Mouse (Mus musculus) neural tube, embryonic 13.5 days (tissue): ENCODE measurements at regions not wholly inside any gene's neighbourhood (a gene's known extent, or its start where the extent isn't known, plus 50 kb on each side); places are given as distances from the start of the nearest gene placed in this dataset.

ENCODE experiments used
- ATAC-seq: fragments of 200-750 bp; cut with Nextera tagmentation; 2 replicates; pipeline ENCODE4 v1.8.0; 2017; ENCODE audit warnings: low read depth, mild to moderate bottlenecking, moderate TSS enrichment, moderate library complexity
- H3K27ac ChIP-seq: fragments of 300-500 bp; sonication (generic); replicated peaks from 2 replicates; pipeline ENCODE4 v1.5.1; 2015; ENCODE audit warnings: moderate library complexity, mild to moderate bottlenecking, inconsistent platforms
- H3K27me3 ChIP-seq: fragments of 300-500 bp; sonication (generic); 2 replicates; pipeline ENCODE4 v1.6.1; 2015; ENCODE audit warnings: mild to moderate bottlenecking, inconsistent platforms
- H3K36me3 ChIP-seq: fragments of 300-500 bp; sonication (generic); 2 replicates; pipeline ENCODE4 v1.6.1; 2015; ENCODE audit warnings: mild to moderate bottlenecking, inconsistent platforms
- H3K4me1 ChIP-seq: fragments of 300-500 bp; sonication (generic); replicated peaks from 2 replicates; pipeline ENCODE4 v1.6.1; 2015; ENCODE audit warnings: inconsistent platforms
- H3K4me2 ChIP-seq: fragments of 300-500 bp; sonication (generic); 2 replicates; pipeline ENCODE4 v1.6.1; 2015; ENCODE audit warnings: inconsistent platforms, mild to moderate bottlenecking, moderate library complexity
- H3K4me3 ChIP-seq: fragments of 300-500 bp; sonication (generic); 2 replicates; pipeline ENCODE4 v1.5.1; 2015; ENCODE audit warnings: mild to moderate bottlenecking, inconsistent platforms
- H3K9ac ChIP-seq: fragments of 300-500 bp; sonication (generic); 2 replicates; pipeline ENCODE4 v1.6.1; 2015; ENCODE audit warnings: moderate library complexity, mild to moderate bottlenecking, inconsistent platforms
- H3K9me3 ChIP-seq: fragments of 300-500 bp; sonication (generic); 2 replicates; pipeline ENCODE4 v1.6.1; 2016; ENCODE audit warnings: inconsistent platforms
- WGBS: fragments of 180-500 bp; shearing (Covaris S2); methylation state at CpG from one replicate; pipeline ENCODE4 v1.1.7; 2015; 5-methylcytosine and 5-hydroxymethylcytosine counted together

GRCm38 (mm10) chr2:161470844-161471243 is 362.0 kb upstream of the Chd6 start:
- WGBS = 82% methylated on average over 5 of the region's 5 CpGs
- no peak for ATAC-seq
- H3K4me1 ChIP-seq = no peaks in the 10 kb centered on the region
- no peak overlapping the region for H3K4me3 ChIP-seq
- H3K36me3 ChIP-seq = no peaks in the 10 kb centered on the region
- no peaks in the 10 kb centered on the region for H3K27me3 ChIP-seq
- no peak overlapping the region for H3K4me2 ChIP-seq
- no peaks in the 10 kb centered on the region for H3K9me3 ChIP-seq
- H3K9ac ChIP-seq = no peak overlapping the region
- H3K27ac ChIP-seq = no peak overlapping the region

- H3K9ac ChIP-seq = no peak overlapping the region
- H3K27ac ChIP-seq = no peak overlapping the region
- H3K4me2 ChIP-seq = no peak overlapping the region
- no peaks in the 10 kb centered on the region for H3K9me3 ChIP-seq
- H3K27me3 ChIP-seq = no peaks in the 10 kb centered on the region
- 0 out of 2 replicates have a peak, but pooled peaks have one; percentile 75 for ATAC-seq
- no peaks in the 10 kb centered on the region for H3K36me3 ChIP-seq
- H3K4me3 ChIP-seq = no peak overlapping the region
- 38% methylated on average over 2 of the region's 2 CpGs for WGBS
- H3K4me1 ChIP-seq = no peaks in the 10 kb centered on the region
These were observed 361.1 kb upstream of the Chd6 start for GRCm38 (mm10) chr2:161470025-161470424.

DNA sequence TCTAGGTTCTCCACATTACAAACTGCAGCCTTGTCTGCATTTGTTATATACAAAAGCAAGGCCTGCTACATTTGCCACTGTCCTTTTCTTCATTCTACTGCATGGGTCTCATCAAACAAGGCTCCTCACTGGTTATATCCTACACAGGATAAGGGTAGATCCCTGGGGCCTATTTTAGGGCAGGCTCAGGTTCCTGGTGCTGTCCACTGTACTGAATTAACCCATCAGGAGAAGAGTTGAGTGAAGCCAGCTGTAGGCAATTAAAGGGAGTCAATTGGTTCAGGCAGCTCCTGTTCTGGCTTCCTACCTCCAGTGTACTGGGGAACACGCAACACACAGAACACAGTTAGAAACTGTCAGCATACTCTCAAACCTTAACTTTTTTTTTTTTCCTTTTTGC is 358.2 kb upstream of the Chd6 start:
- Histone ChIP-seq H3K36me3 (no peaks in the 10 kb centered on the region), H3K4me3 (no peak overlapping the region), H3K27me3 (no peaks in the 10 kb centered on the region), H3K9me3 (no peaks in the 10 kb centered on the region), H3K27ac (no peak overlapping the region), H3K4me1 (no peaks in the 10 kb centered on the region), H3K4me2 (no peak overlapping the region), H3K9ac (no peak overlapping the region)
- no peak for ATAC-seq
- WGBS = 72% methylated on average over 1 of the region's 1 CpGs

GRCm38 (mm10) chr2:161460600-161460999 is 351.7 kb upstream of the Chd6 start:
- Histone ChIP-seq H3K9ac (no peak overlapping the region), H3K4me2 (no peak overlapping the region), H3K4me3 (no peak overlapping the region), H3K27me3 (no peaks in the 10 kb centered on the region), H3K36me3 (no peaks in the 10 kb centered on the region), H3K9me3 (no peaks in the 10 kb centered on the region), H3K27ac (no peak overlapping the region), H3K4me1 (no peaks in the 10 kb centered on the region)
- 87% methylated on average over 4 of the region's 4 CpGs for WGBS
- no peak for ATAC-seq

- no peaks in the 10 kb centered on the region for H3K27me3 ChIP-seq
- no peak overlapping the region for H3K4me3 ChIP-seq
- H3K4me1 ChIP-seq = no peaks in the 10 kb centered on the region
- no peaks in the 10 kb centered on the region for H3K9me3 ChIP-seq
- ATAC-seq = no peak
- WGBS = 58% methylated on average over 6 of the region's 6 CpGs
- no peaks in the 10 kb centered on the region for H3K36me3 ChIP-seq
- H3K4me2 ChIP-seq = no peak overlapping the region
- H3K9ac ChIP-seq = no peak overlapping the region
- no peak overlapping the region for H3K27ac ChIP-seq
These were observed 345.6 kb upstream of the Chd6 start for GRCm38 (mm10) chr2:161454466-161454865.

DNA sequence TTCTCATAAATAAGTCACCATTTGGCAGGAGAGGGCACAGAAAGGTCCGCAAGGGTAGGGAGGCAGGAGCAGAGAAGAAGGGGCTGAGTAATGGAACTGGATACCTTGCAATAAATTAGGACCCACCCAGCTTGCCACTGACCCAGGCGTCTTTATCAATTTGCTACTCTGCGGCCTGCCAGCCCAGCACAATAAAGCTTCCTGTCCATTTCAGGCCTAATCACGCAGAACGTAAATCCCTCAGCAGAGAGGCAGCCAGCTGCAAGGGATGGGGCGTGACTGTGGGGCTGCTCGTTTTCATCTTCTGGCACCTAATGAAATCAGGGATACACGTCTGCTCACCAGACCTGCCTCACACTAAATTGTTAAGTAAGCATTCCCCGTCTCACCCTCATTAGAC is 324.9 kb upstream of the Chd6 start:
- WGBS = 11% methylated on average over 9 of the region's 9 CpGs
- Histone ChIP-seq H3K27me3 (no peaks in the 10 kb centered on the region), H3K4me2 (no peak overlapping the region), H3K4me1 (0 out of 2 replicates have a peak, but pooled peaks cover 7% of the 10 kb centered on the region), H3K9ac (no peak overlapping the region), H3K27ac (no peak overlapping the region), H3K4me3 (no peak overlapping the region), H3K36me3 (no peaks in the 10 kb centered on the region), H3K9me3 (no peaks in the 10 kb centered on the region)
- peak; percentile 36; the same call in 1 of the 2 replicates for ATAC-seq

GRCm38 (mm10) chr2:161429294-161429693 is 320.4 kb upstream of the Chd6 start:
- Histone ChIP-seq H3K4me1 (0 out of 2 replicates have a peak, but pooled peaks cover 7% of the 10 kb centered on the region), H3K27ac (no peak overlapping the region), H3K4me3 (no peak overlapping the region), H3K9ac (no peak overlapping the region), H3K27me3 (no peaks in the 10 kb centered on the region), H3K4me2 (no peak overlapping the region), H3K36me3 (no peaks in the 10 kb centered on the region), H3K9me3 (no peaks in the 10 kb centered on the region)
- no peak for ATAC-seq
- 79% methylated on average over 3 of the region's 3 CpGs for WGBS

DNA sequence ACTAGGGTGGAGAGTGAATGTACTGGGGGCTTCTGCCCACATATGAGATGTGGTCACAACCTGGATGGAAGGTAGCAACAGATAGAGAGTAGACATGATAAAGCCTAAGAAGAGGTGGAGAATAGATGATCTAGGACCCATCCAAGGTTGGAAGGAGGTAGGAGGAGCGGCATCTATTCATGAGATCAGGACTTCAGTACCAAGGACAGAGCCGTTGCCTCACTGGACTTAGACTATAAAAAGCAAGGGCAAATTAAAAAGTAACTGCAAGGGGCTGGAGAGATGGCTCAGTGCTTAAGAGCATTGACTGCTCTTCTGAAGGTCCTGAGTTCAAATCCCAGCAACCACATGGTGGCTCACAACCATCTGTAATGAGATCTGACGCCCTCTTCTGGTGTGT is 316.7 kb upstream of the Chd6 start:
- H3K36me3 ChIP-seq = no peaks in the 10 kb centered on the region
- no peak overlapping the region for H3K9ac ChIP-seq
- no peak for ATAC-seq
- WGBS = 59% methylated on average over 3 of the region's 3 CpGs
- no peak overlapping the region for H3K4me3 ChIP-seq
- no peak overlapping the region for H3K4me2 ChIP-seq
- H3K27ac ChIP-seq = no peak overlapping the region
- no peaks in the 10 kb centered on the region for H3K4me1 ChIP-seq
- H3K9me3 ChIP-seq = no peaks in the 10 kb centered on the region
- H3K27me3 ChIP-seq = no peaks in the 10 kb centered on the region

GRCm38 (mm10) chr2:161418062-161418461 is 309.2 kb upstream of the Chd6 start:
- Histone ChIP-seq H3K27me3 (no peaks in the 10 kb centered on the region), H3K9me3 (no peaks in the 10 kb centered on the region), H3K4me2 (no peak overlapping the region), H3K4me3 (no peak overlapping the region), H3K4me1 (peaks cover 10% of the 10 kb centered on the region; the same call in 1 of the 2 replicates), H3K27ac (no peak overlapping the region), H3K36me3 (no peaks in the 10 kb centered on the region), H3K9ac (no peak overlapping the region)
- WGBS = 88% methylated on average over 7 of the region's 7 CpGs
- ATAC-seq = no peak

GRCm38 (mm10) chr2:161416218-161416927 is 307.5 kb upstream of the Chd6 start:
- no peak overlapping the region for H3K9ac ChIP-seq
- peak overlapping the region; percentile 49 for H3K27ac ChIP-seq
- 53% methylated on average over 13 of the region's 13 CpGs for WGBS
- H3K9me3 ChIP-seq = no peaks in the 10 kb centered on the region
- H3K36me3 ChIP-seq = no peaks in the 10 kb centered on the region
- no peaks in the 10 kb centered on the region for H3K27me3 ChIP-seq
- no peak overlapping the region for H3K4me3 ChIP-seq
- no peak overlapping the region for H3K4me2 ChIP-seq
- H3K4me1 ChIP-seq = peaks cover 10% of the 10 kb centered on the region; the same call in 1 of the 2 replicates
- ATAC-seq = no peak

GRCm38 (mm10) chr2:161408306-161408705 is 299.4 kb upstream of the Chd6 start:
- Histone ChIP-seq H3K4me3 (no peak overlapping the region), H3K4me2 (no peak overlapping the region)

GRCm38 (mm10) chr2:161405847-161406384 is 297.0 kb upstream of the Chd6 start:
- Histone ChIP-seq H3K4me1 (no peaks in the 10 kb centered on the region), H3K4me3 (no peak overlapping the region), H3K9me3 (no peaks in the 10 kb centered on the region), H3K9ac (no peak overlapping the region), H3K27ac (no peak overlapping the region), H3K27me3 (no peaks in the 10 kb centered on the region), H3K36me3 (no peaks in the 10 kb centered on the region), H3K4me2 (no peak overlapping the region)
- WGBS = 50% methylated on average over 1 of the region's 1 CpGs
- no peak; the same call in 1 of the 2 replicates for ATAC-seq

More at GRCm38 (mm10) chr2:161408306-161408705, 299.4 kb upstream of the Chd6 start:
- no peaks in the 10 kb centered on the region for H3K36me3 ChIP-seq
- WGBS = 97% methylated on average over 1 of the region's 1 CpGs
- H3K4me1 ChIP-seq = no peaks in the 10 kb centered on the region
- no peaks in the 10 kb centered on the region for H3K27me3 ChIP-seq
- no peak for ATAC-seq
- no peak overlapping the region for H3K27ac ChIP-seq
- no peaks in the 10 kb centered on the region for H3K9me3 ChIP-seq
- H3K9ac ChIP-seq = no peak overlapping the region

GRCm38 (mm10) chr2:161398061-161398460 is 289.2 kb upstream of the Chd6 start:
- ATAC-seq = no peak
- Histone ChIP-seq H3K9ac (no peak overlapping the region), H3K36me3 (no peaks in the 10 kb centered on the region), H3K4me3 (no peak overlapping the region), H3K4me1 (no peaks in the 10 kb centered on the region), H3K27ac (no peak overlapping the region), H3K9me3 (no peaks in the 10 kb centered on the region), H3K4me2 (no peak overlapping the region), H3K27me3 (no peaks in the 10 kb centered on the region)
- 96% methylated on average over 3 of the region's 3 CpGs for WGBS
